Mouse (Mus musculus) hindbrain, postnatal 0 days (tissue): ENCODE results near the gene Syt7. TPM values are rescaled to one million over a fixed set of nuclear protein-coding genes. Genes with fewer than 3 reads are reported as not detected.
A peak's percentile ranks its signal among the peaks of the same experiment; 100 is the strongest.

Source experiments
- ATAC-seq: fragments of 200-750 bp; cut with Nextera tagmentation; 2 replicates; pipeline ENCODE4 v1.8.0; 2017; ENCODE audit warnings: mild to moderate bottlenecking, moderate TSS enrichment, moderate library complexity
- DNase-seq: peaks from one replicate; pipeline ENCODE4 v3.0.0-alpha.2; 2015; ENCODE audit warnings: low spot score
- H3K27ac ChIP-seq: fragments of 300-500 bp; sonication (generic); 2 replicates; pipeline ENCODE4 v1.5.1; 2014; ENCODE audit warnings: mild to moderate bottlenecking
- H3K27me3 ChIP-seq: fragments of 300-500 bp; sonication (generic); 2 replicates; pipeline ENCODE4 v1.6.1; 2014; ENCODE audit warnings: low read length, mixed read lengths; ENCODE audit not compliant: insufficient read depth
- H3K36me3 ChIP-seq: fragments of 300-500 bp; sonication (generic); 2 replicates; pipeline ENCODE4 v1.6.1; 2014; ENCODE audit warnings: low read length, mixed read lengths; ENCODE audit not compliant: insufficient read depth
- H3K4me1 ChIP-seq: fragments of 300-500 bp; sonication (generic); 2 replicates; pipeline ENCODE4 v1.6.1; 2014; ENCODE audit warnings: antibody characterized with exemption, low read length, mixed read lengths; ENCODE audit not compliant: insufficient read depth
- H3K4me2 ChIP-seq: fragments of 300-500 bp; sonication (generic); 2 replicates; pipeline ENCODE4 v1.6.1; 2014; ENCODE audit warnings: low read depth, mild to moderate bottlenecking, low read length, moderate library complexity, mixed read lengths
- H3K4me3 ChIP-seq: fragments of 300-500 bp; sonication (generic); 2 replicates; pipeline ENCODE4 v1.5.1; 2014; ENCODE audit warnings: low read length
- H3K9ac ChIP-seq: fragments of 300-500 bp; sonication (generic); replicated peaks from 2 replicates; pipeline ENCODE4 v1.6.1; 2014; ENCODE audit warnings: mild to moderate bottlenecking, low read length, moderate library complexity, mixed read lengths
- H3K9me3 ChIP-seq: fragments of 300-500 bp; sonication (generic); 2 replicates; pipeline ENCODE4 v1.6.1; 2016; ENCODE audit warnings: low read length, mixed read lengths
- CTCF ChIP-seq: IDR thresholded peaks from 2 replicates; pipeline ENCODE4 v1.5.1; 2016; ENCODE audit warnings: antibody characterized with exemption, control low read depth, low read depth
- WGBS: fragments of 180-500 bp; shearing (Covaris S2); extraction: QIAGEN DNeasy Blood & Tissue Kit; methylation state at CpG from one replicate; pipeline ENCODE4 v1.1.7; 2014; 5-methylcytosine and 5-hydroxymethylcytosine counted together
- polyA plus RNA-seq: library from polyadenylated mRNA; unstranded; fragments of >200 nt; fragmentation: Nextera tagmentation; extraction: Ambion mirVana; gene quantifications from 2 replicates; pipeline ENCODE4 v1.2.1, GENCODE M21; 2015
- total RNA-seq: library from RNA; depleted of rRNA; stranded (reverse); fragments of >200 nt; gene quantifications from 2 replicates; pipeline ENCODE4 v1.2.3, GENCODE M21; 2014

Gene Syt7
- total and polyA plus RNA-seq, 2 experiments from 2014 or later = 17.4 to 93.4 TPM

DNA sequence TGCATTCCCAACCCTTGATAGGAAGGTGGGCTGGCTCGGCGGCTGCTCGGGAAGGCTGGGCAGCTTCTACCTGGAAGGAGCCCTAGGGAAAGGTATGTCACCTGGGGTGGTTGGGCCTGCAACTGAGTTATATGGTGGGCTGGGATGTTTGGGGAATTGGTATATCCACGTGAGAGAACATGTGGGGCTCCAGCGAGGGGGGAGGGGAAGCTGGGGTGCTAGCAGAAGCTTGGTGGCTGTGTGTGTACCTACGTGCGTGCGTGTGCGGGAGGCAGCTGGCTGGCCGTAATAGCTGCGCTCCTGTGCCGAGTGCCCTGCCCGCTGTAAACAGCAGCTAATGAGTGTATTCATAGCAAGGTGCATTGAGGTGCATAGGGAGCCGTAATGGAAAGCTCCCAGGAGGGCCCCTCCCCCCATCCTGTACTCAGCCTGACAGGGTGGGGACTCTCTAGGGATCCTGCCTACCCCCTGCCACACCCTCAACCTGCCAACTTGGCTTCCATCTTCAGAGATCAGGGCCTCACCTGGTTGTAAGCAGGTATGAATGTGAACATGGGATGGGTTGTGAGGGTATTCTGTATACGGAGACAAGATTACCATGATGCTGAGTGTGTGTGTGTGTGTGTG, 5.1 kb downstream of the Syt7 start:
- H3K4me2 ChIP-seq = 0 out of 2 replicates have a peak overlapping the region, but pooled peaks have one; percentile 26
- no peaks in the 10 kb centered on the region for H3K36me3 ChIP-seq
- WGBS = 72% methylated on average over 15 of the region's 15 CpGs
- DNase-seq = no peak
- no peak overlapping the region for H3K4me3 ChIP-seq
- TF ChIP-seq CTCF = no peak
- ATAC-seq = no peak
- H3K27me3 ChIP-seq = no peaks in the 10 kb centered on the region
- no peak overlapping the region for H3K27ac ChIP-seq
- 0 out of 2 replicates have a peak overlapping the region, but pooled peaks have one; percentile 4 for H3K9ac ChIP-seq
- no peaks in the 10 kb centered on the region for H3K9me3 ChIP-seq
- peaks cover 23% of the 10 kb centered on the region for H3K4me1 ChIP-seq

- DNase-seq = peak; percentile 81
- H3K27me3 ChIP-seq = no peaks in the 10 kb centered on the region
- H3K36me3 ChIP-seq = no peaks in the 10 kb centered on the region
- peak overlapping the region; percentile 59; the same call in 1 of the 2 replicates for H3K27ac ChIP-seq
- no peak overlapping the region for H3K4me2 ChIP-seq
- H3K9me3 ChIP-seq = no peaks in the 10 kb centered on the region
- H3K4me3 ChIP-seq = no peak overlapping the region
- WGBS = 15% methylated on average over 8 of the region's 8 CpGs
- H3K9ac ChIP-seq = no peak overlapping the region
- peak; percentile 77 for ATAC-seq
- H3K4me1 ChIP-seq = peaks cover 21% of the 10 kb centered on the region
- peak; percentile 63 for TF ChIP-seq CTCF
These were observed 6.3 kb downstream of the Syt7 start for GRCm38 (mm10) chr19:10395174-10395573.

DNA sequence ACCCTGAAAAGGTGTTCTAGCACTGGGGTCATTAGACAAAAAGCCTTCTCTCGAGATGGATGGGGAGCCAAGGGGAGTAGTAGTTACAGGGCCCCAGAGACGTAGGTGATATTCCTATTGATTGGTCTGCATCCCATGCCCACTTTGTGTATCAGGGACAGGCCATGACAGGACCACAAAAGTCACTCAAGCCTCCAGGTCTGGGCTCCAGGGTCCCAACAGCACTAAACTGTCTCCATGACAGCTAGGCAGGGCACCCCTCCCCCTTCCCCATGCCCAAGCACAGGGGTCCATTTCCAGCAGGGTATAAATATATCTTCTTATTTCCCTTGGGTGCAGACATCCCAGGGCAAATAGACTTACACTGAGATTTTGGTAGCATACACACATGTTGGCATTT, 8.1 kb downstream of the Syt7 start:
- no peak for ATAC-seq
- Histone ChIP-seq H3K9me3 (no peaks in the 10 kb centered on the region), H3K27me3 (no peaks in the 10 kb centered on the region), H3K4me2 (no peak overlapping the region), H3K36me3 (no peaks in the 10 kb centered on the region), H3K4me1 (peaks cover 11% of the 10 kb centered on the region; the same call in 1 of the 2 replicates), H3K9ac (no peak overlapping the region), H3K4me3 (no peak overlapping the region), H3K27ac (no peak overlapping the region)
- 78% methylated on average over 2 of the region's 2 CpGs for WGBS
- no peak for DNase-seq
- TF ChIP-seq CTCF = no peak

GRCm38 (mm10) chr19:10397479-10398153, 8.7 kb downstream of the Syt7 start:
- no peak for TF ChIP-seq CTCF
- H3K36me3 ChIP-seq = no peaks in the 10 kb centered on the region
- no peak overlapping the region for H3K4me2 ChIP-seq
- no peak overlapping the region for H3K9ac ChIP-seq
- DNase-seq (no peak), ATAC-seq (no peak)
- no peak overlapping the region for H3K27ac ChIP-seq
- no peaks in the 10 kb centered on the region for H3K27me3 ChIP-seq
- no peaks in the 10 kb centered on the region for H3K9me3 ChIP-seq
- H3K4me3 ChIP-seq = no peak overlapping the region
- peaks cover 10% of the 10 kb centered on the region; the same call in 1 of the 2 replicates for H3K4me1 ChIP-seq
- 42% methylated on average over 8 of the region's 8 CpGs for WGBS

GRCm38 (mm10) chr19:10398296-10398695, 9.4 kb downstream of the Syt7 start:
- no peak for ATAC-seq
- WGBS = 68% methylated on average over 6 of the region's 6 CpGs
- H3K4me3 ChIP-seq = no peak overlapping the region
- H3K27me3 ChIP-seq = no peaks in the 10 kb centered on the region
- DNase-seq = no peak
- no peak overlapping the region for H3K9ac ChIP-seq
- H3K9me3 ChIP-seq = no peaks in the 10 kb centered on the region
- TF ChIP-seq CTCF = no peak
- no peak overlapping the region for H3K27ac ChIP-seq
- H3K4me2 ChIP-seq = no peak overlapping the region
- 0 out of 2 replicates have a peak, but pooled peaks cover 3% of the 10 kb centered on the region for H3K4me1 ChIP-seq
- no peaks in the 10 kb centered on the region for H3K36me3 ChIP-seq

- Histone ChIP-seq H3K27me3 (no peaks in the 10 kb centered on the region), H3K9ac (no peak overlapping the region), H3K4me3 (no peak overlapping the region), H3K36me3 (no peaks in the 10 kb centered on the region), H3K4me1 (peaks cover 5% of the 10 kb centered on the region), H3K9me3 (no peaks in the 10 kb centered on the region), H3K27ac (no peak overlapping the region), H3K4me2 (no peak overlapping the region)
- ATAC-seq (0 out of 2 replicates have a peak, but pooled peaks have one; percentile 16), DNase-seq (peak; percentile 53)
- WGBS = 25% methylated on average over 16 of the region's 16 CpGs
- TF ChIP-seq CTCF = peak; percentile 76
These were observed 14.0 kb downstream of the Syt7 start for GRCm38 (mm10) chr19:10402771-10403494.
